Mouse (Mus musculus): ENCODE measurements around the gene Fkbp3. TPM values are rescaled to one million over a fixed set of nuclear protein-coding genes. Genes with fewer than 3 reads are reported as not detected.

Fkbp3 gene
- polyA plus RNA-seq, 1 experiment from 2014 or later = 374 TPM

Other genes starting within 250 kb of the Fkbp3 start
- gene Gm527, start 156.1 kb downstream of the Fkbp3 start, polyA plus RNA-seq (2014; fragmentation: Nextera tagmentation; extraction: Ambion mirVana) = 3.1 and 3.6 TPM in 2 replicates
- gene Klhl28, start 108.5 kb downstream of the Fkbp3 start, polyA plus RNA-seq (2014; fragmentation: Nextera tagmentation; extraction: Ambion mirVana) = 18.2 TPM in 2 replicates
- gene Togaram1, start 108.2 kb downstream of the Fkbp3 start, polyA plus RNA-seq (2014; fragmentation: Nextera tagmentation; extraction: Ambion mirVana) = 39.0 and 44.9 TPM in 2 replicates
- 71.8 and 73.1 TPM in 2 replicates for gene Prpf39, start 37.7 kb downstream of the Fkbp3 start, polyA plus RNA-seq (2014; fragmentation: Nextera tagmentation; extraction: Ambion mirVana)
- gene Fancm, start 1.6 kb upstream of the Fkbp3 start, polyA plus RNA-seq (2014; fragmentation: Nextera tagmentation; extraction: Ambion mirVana) = 9.3 and 13.5 TPM in 2 replicates
- 61.7 and 63.8 TPM in 2 replicates for gene Mis18bp1, start 98.6 kb upstream of the Fkbp3 start, polyA plus RNA-seq (2014; fragmentation: Nextera tagmentation; extraction: Ambion mirVana)
- gene Wdr20rt, start 151.5 kb upstream of the Fkbp3 start, polyA plus RNA-seq (2014; fragmentation: Nextera tagmentation; extraction: Ambion mirVana) = not detected in 2 replicates

Data from stomach, embryonic 14.5 days (tissue).